Mouse (Mus musculus): ENCODE measurements around the gene Haus4.

DNA sequence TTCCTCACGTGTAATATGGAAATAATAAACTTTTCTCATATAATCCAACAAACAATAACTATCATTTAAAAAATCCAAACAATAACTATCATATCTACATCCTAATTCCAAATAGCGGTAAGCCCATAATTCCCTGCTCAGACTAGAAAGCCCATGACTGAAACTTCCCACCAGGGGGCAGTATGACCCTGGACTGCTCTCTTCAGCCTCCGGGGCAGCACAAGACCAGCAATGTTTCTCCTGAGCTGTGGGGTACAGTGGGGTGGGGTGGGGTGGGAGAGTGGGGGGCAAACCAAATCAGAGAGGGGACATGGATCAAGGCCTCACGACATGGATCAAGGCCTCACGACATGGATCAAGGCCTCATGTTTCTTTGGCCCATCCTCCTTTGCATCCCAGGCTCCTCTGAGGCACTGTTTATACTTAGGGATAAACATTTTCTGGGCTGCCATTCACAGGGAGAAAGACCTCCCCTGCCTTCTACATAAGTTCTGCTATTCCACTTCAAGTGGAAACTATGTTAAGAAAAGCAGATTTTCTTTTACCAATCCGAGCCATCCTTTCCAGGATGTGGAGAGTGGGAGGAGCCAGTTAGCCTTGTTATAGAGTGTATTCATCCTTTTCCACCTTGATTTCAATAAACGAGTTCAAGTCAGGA, 29.4 kb upstream of the Haus4 start:
- no peak for TF ChIP-seq ZC3H11A (IDR thresholded peaks at IDR 0.05; ENCODE audit: borderline replicate concordance, low read depth, low read length)
- no peak for TF ChIP-seq CHD2 (IDR thresholded peaks at IDR 0.05; ENCODE audit: low read depth, low read length)
- no peak for TF ChIP-seq ZNF384 (IDR thresholded peaks at IDR 0.05; ENCODE audit: low read depth, low read length)
- TF ChIP-seq MAFK (IDR thresholded peaks at IDR 0.05; ENCODE audit: insufficient read depth, low read depth, low read length): no peak

Data from ES-E14 (cell line).